Mouse (Mus musculus) embryonic facial prominence, embryonic 14.5 days (tissue): ENCODE measurements around the gene H3f3b. TPM values are rescaled to one million over a fixed set of nuclear protein-coding genes. Genes with fewer than 3 reads are reported as not detected.
"Not testable (repeated sequence)": the region's sequence is repeated elsewhere in the genome, so short reads cannot be mapped to it uniquely, and the experiment has no call there.

Experiments
- ATAC-seq: fragments of 200-750 bp; cut with Nextera tagmentation; 2 replicates; pipeline ENCODE4 v1.8.0; 2017; ENCODE audit warnings: low read depth, moderate number of reproducible peaks, moderate TSS enrichment
- DNase-seq: peaks from one replicate; pipeline ENCODE4 v3.0.0-alpha.2; 2015; ENCODE audit warnings: low spot score
- H3K27ac ChIP-seq: fragments of 300-500 bp; sonication (generic); replicated peaks from 2 replicates; pipeline ENCODE4 v1.5.1; 2014; ENCODE audit warnings: low read depth, mild to moderate bottlenecking, low read length, moderate library complexity
- H3K27me3 ChIP-seq: fragments of 300-500 bp; sonication (generic); replicated peaks from 2 replicates; pipeline ENCODE4 v1.6.1; 2014; ENCODE audit warnings: low read length; ENCODE audit not compliant: control insufficient read depth, insufficient read depth
- H3K36me3 ChIP-seq: fragments of 300-500 bp; sonication (generic); 2 replicates; pipeline ENCODE4 v1.6.1; 2014; ENCODE audit warnings: low read length, mixed read lengths; ENCODE audit not compliant: control insufficient read depth, insufficient read depth
- H3K4me1 ChIP-seq: fragments of 300-500 bp; sonication (generic); 2 replicates; pipeline ENCODE4 v1.6.1; 2014; ENCODE audit warnings: antibody characterized with exemption, low read length; ENCODE audit not compliant: control insufficient read depth, insufficient read depth
- H3K4me2 ChIP-seq: fragments of 300-500 bp; sonication (generic); 2 replicates; pipeline ENCODE4 v1.6.1; 2014; ENCODE audit warnings: low read depth, mild to moderate bottlenecking, low read length, moderate library complexity, mixed read lengths
- H3K4me3 ChIP-seq: fragments of 300-500 bp; sonication (generic); 2 replicates; pipeline ENCODE4 v1.5.1; 2014; ENCODE audit warnings: low read depth, mild to moderate bottlenecking, low read length
- H3K9ac ChIP-seq: fragments of 300-500 bp; sonication (generic); 2 replicates; pipeline ENCODE4 v1.6.1; 2014; ENCODE audit warnings: low read depth, mild to moderate bottlenecking, low read length, moderate library complexity, mixed read lengths
- H3K9me3 ChIP-seq: fragments of 300-500 bp; sonication (generic); 2 replicates; pipeline ENCODE4 v1.6.1; 2016; ENCODE audit warnings: low read length; ENCODE audit not compliant: control insufficient read depth
- WGBS: fragments of 180-500 bp; shearing (Covaris S2); extraction: QIAGEN DNeasy Blood & Tissue Kit; methylation state at CpG from one replicate; pipeline ENCODE4 v1.1.7; 2014; 5-methylcytosine and 5-hydroxymethylcytosine counted together
- polyA plus RNA-seq: library from polyadenylated mRNA; unstranded; fragments of >200 nt; fragmentation: Nextera tagmentation; extraction: Ambion mirVana; gene quantifications from 2 replicates; pipeline ENCODE4 v1.2.1, GENCODE M21; 2014

H3f3b gene
- polyA plus RNA-seq, 1 experiment from 2014 or later = 1,358 TPM

GRCm38 (mm10) chr11:116028177-116028865 is 559 bp upstream of the H3f3b start:
- WGBS = 76% methylated on average over 9 of the region's 9 CpGs
- Histone ChIP-seq H3K27ac (no peak overlapping the region), H3K4me2 (no peak overlapping the region), H3K4me3 (no peak overlapping the region), H3K9ac (no peak overlapping the region), H3K36me3 (peaks cover 4% of the 10 kb centered on the region; the same call in 1 of the 2 replicates), H3K27me3 (no peaks in the 10 kb centered on the region), H3K4me1 (peaks cover 13% of the 10 kb centered on the region), H3K9me3 (no peaks in the 10 kb centered on the region)
- DNase-seq (no peak), ATAC-seq (no peak)

- Histone ChIP-seq H3K9me3 (no peaks in the 10 kb centered on the region), H3K9ac (no peak overlapping the region), H3K27me3 (no peaks in the 10 kb centered on the region), H3K4me2 (no peak overlapping the region), H3K4me1 (peaks cover 4% of the 10 kb centered on the region), H3K27ac (peak overlapping the region; percentile 71), H3K4me3 (no peak overlapping the region), H3K36me3 (peaks cover 28% of the 10 kb centered on the region)
- WGBS = 87% methylated on average over 3 of the region's 3 CpGs
- DNase-seq (no peak), ATAC-seq (no peak)
Measured at GRCm38 (mm10) chr11:116025056-116025845, 2.5 kb downstream of the H3f3b start.

- peak overlapping the region; percentile 92 for H3K4me3 ChIP-seq
- H3K27me3 ChIP-seq = no peaks in the 10 kb centered on the region
- WGBS = 0% methylated on average over 22 of the region's 37 CpGs
- peaks cover 1% of the 10 kb centered on the region for H3K4me1 ChIP-seq
- peak overlapping the region; percentile 50 for H3K4me2 ChIP-seq
- peak; percentile 100 for DNase-seq
- no peaks in the 10 kb centered on the region for H3K9me3 ChIP-seq
- peak overlapping the region; percentile 99 for H3K9ac ChIP-seq
- peak; percentile 92 for ATAC-seq
- peaks cover 28% of the 10 kb centered on the region for H3K36me3 ChIP-seq
- H3K27ac ChIP-seq = peak overlapping the region; percentile 99
Measured at GRCm38 (mm10) chr11:116024356-116024808, 3.4 kb downstream of the H3f3b start.

GRCm38 (mm10) chr11:116023771-116024355 is 3.9 kb downstream of the H3f3b start:
- peak; percentile 53 for ATAC-seq
- no peaks in the 10 kb centered on the region for H3K27me3 ChIP-seq
- 0% methylated on average over 17 of the region's 57 CpGs for WGBS
- peak overlapping the region; percentile 92 for H3K4me3 ChIP-seq
- H3K4me2 ChIP-seq = peak overlapping the region; percentile 50
- peak overlapping the region; percentile 99 for H3K27ac ChIP-seq
- peak; percentile 86 for DNase-seq
- no peaks in the 10 kb centered on the region for H3K9me3 ChIP-seq
- H3K9ac ChIP-seq = peak overlapping the region; percentile 99
- H3K36me3 ChIP-seq = peaks cover 28% of the 10 kb centered on the region
- no peaks in the 10 kb centered on the region for H3K4me1 ChIP-seq

GRCm38 (mm10) chr11:116023074-116023770 is 4.5 kb downstream of the H3f3b start:
- ATAC-seq = not testable (repeated sequence)
- 6% methylated on average over 12 of the region's 18 CpGs for WGBS

GRCm38 (mm10) chr11:116022256-116022780 is 5.4 kb downstream of the H3f3b start:
- peak overlapping the region; percentile 19 for H3K9ac ChIP-seq
- peaks cover 28% of the 10 kb centered on the region for H3K36me3 ChIP-seq
- DNase-seq (peak; percentile 33), ATAC-seq (no peak)
- H3K27me3 ChIP-seq = no peaks in the 10 kb centered on the region
- no peak overlapping the region for H3K27ac ChIP-seq
- WGBS = 41% methylated on average over 4 of the region's 4 CpGs
- H3K4me1 ChIP-seq = no peaks in the 10 kb centered on the region
- H3K4me2 ChIP-seq = peak overlapping the region; percentile 60
- no peaks in the 10 kb centered on the region for H3K9me3 ChIP-seq
- H3K4me3 ChIP-seq = peak overlapping the region; percentile 33

More at GRCm38 (mm10) chr11:116023074-116023770, 4.5 kb downstream of the H3f3b start:
- peak overlapping the region; percentile 99 for H3K27ac ChIP-seq
- H3K9ac ChIP-seq = peak overlapping the region; percentile 99
- DNase-seq, H3K27me3 ChIP-seq, H3K9me3 ChIP-seq, H3K4me1 ChIP-seq: not testable (repeated sequence)
- peaks cover 28% of the 10 kb centered on the region for H3K36me3 ChIP-seq
- peak overlapping the region; percentile 60 for H3K4me2 ChIP-seq
- H3K4me3 ChIP-seq = peak overlapping the region; percentile 92

- Histone ChIP-seq H3K4me2 (peak overlapping the region; percentile 60), H3K36me3 (peaks cover 28% of the 10 kb centered on the region), H3K27me3 (no peaks in the 10 kb centered on the region), H3K4me1 (no peaks in the 10 kb centered on the region), H3K9ac (0 out of 2 replicates have a peak overlapping the region, but pooled peaks have one; percentile 25), H3K4me3 (peak overlapping the region; percentile 33), H3K27ac (no peak overlapping the region), H3K9me3 (no peaks in the 10 kb centered on the region)
- DNase-seq (no peak), ATAC-seq (no peak)
- WGBS = 75% methylated on average over 6 of the region's 6 CpGs
Measured at GRCm38 (mm10) chr11:116021328-116022220, 6.2 kb downstream of the H3f3b start.
